Mouse (Mus musculus) CH12.LX (cell line): ENCODE results near the gene Magi2.

Source experiments
- CHD2 ChIP-seq: IDR thresholded peaks from 2 replicates; pipeline ENCODE4 v1.6.1; 2011; ENCODE audit warnings: low read length, improper control_type of control experiment
- CTCF ChIP-seq, 2 experiments: IDR thresholded peaks in 1 of 2; conservative IDR thresholded peaks in 1 of 2; 2 replicates each; pipeline ENCODE4 v1.5.1; 2011 to 2012; ENCODE audit warnings: low read depth in 2 of 2, low read length in 2 of 2, improper control_type of control experiment in 1 of 2, inconsistent platforms in 1 of 2, mild to moderate bottlenecking in 1 of 2, moderate library complexity in 1 of 2
- EP300 ChIP-seq: IDR thresholded peaks from 2 replicates; pipeline ENCODE4 v1.6.1; 2011; ENCODE audit warnings: low read length, improper control_type of control experiment
- MEF2A ChIP-seq: IDR thresholded peaks from 2 replicates; pipeline ENCODE4 v1.6.1; 2014; ENCODE audit warnings: low read depth, mild to moderate bottlenecking, inconsistent platforms, low read length, improper control_type of control experiment, borderline replicate concordance
- USF1 ChIP-seq: IDR thresholded peaks from 2 replicates; pipeline ENCODE4 v1.6.1; 2014; ENCODE audit warnings: low read depth, mild to moderate bottlenecking, inconsistent platforms, low read length, improper control_type of control experiment

DNA sequence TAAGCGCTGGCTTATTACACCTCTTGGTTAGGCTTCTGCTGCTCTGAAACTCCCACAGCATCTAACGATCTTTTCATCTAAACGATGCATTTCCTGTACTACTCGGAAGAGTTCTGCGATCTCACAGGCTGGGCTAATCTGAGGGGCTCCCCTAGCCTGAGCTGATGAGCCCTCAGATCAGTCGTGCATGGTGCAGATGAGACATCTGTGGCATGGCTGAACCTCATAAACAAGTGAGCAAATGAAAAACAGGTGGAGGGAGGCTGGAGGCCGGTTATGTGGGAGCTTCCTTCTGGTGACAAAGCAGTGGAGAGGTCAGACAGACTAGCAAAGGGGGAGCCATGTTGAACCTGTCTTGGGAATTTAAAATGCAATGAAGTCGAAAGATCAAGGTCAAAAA is 1270.1 kb downstream of the Magi2 start:
- TF ChIP-seq EP300 = no peak
- no peak for TF ChIP-seq CTCF (conservative IDR thresholded peaks at IDR 0.05 in 1 of 2, IDR thresholded peaks at IDR 0.05 in 1 of 2; ENCODE audit: low read depth in 2 of 2, low read length in 2 of 2)
- TF ChIP-seq USF1 = no peak
- TF ChIP-seq MEF2A = no peak
- no peak for TF ChIP-seq CHD2
